Mouse (Mus musculus) midbrain, embryonic 13.5 days (tissue): Measurements from ENCODE around the gene Acap2. TPM values are rescaled to one million over a fixed set of nuclear protein-coding genes. Genes with fewer than 3 reads are reported as not detected.

Experiments used
- ATAC-seq: fragments of 200-750 bp; cut with Nextera tagmentation; 2 replicates; pipeline ENCODE4 v1.8.0; 2017; ENCODE audit warnings: mild to moderate bottlenecking, moderate TSS enrichment, moderate library complexity
- H3K27ac ChIP-seq: fragments of 300-500 bp; sonication (generic); 2 replicates; pipeline ENCODE4 v1.5.1; 2015; ENCODE audit warnings: inconsistent platforms, mild to moderate bottlenecking, moderate library complexity
- H3K27me3 ChIP-seq: fragments of 300-500 bp; sonication (generic); 2 replicates; pipeline ENCODE4 v1.6.1; 2015; ENCODE audit warnings: mild to moderate bottlenecking, inconsistent platforms
- H3K36me3 ChIP-seq: fragments of 300-500 bp; sonication (generic); 2 replicates; pipeline ENCODE4 v1.6.1; 2015; ENCODE audit warnings: mild to moderate bottlenecking, inconsistent platforms
- H3K4me1 ChIP-seq: fragments of 300-500 bp; sonication (generic); replicated peaks from 2 replicates; pipeline ENCODE4 v1.6.1; 2015; ENCODE audit warnings: inconsistent platforms
- H3K4me2 ChIP-seq: fragments of 300-500 bp; sonication (generic); replicated peaks from 2 replicates; pipeline ENCODE4 v1.6.1; 2015; ENCODE audit warnings: moderate library complexity, mild to moderate bottlenecking, inconsistent platforms
- H3K4me3 ChIP-seq: fragments of 300-500 bp; sonication (generic); replicated peaks from 2 replicates; pipeline ENCODE4 v1.5.1; 2015; ENCODE audit warnings: mild to moderate bottlenecking, inconsistent platforms
- H3K9ac ChIP-seq: fragments of 300-500 bp; sonication (generic); replicated peaks from 2 replicates; pipeline ENCODE4 v1.6.1; 2015; ENCODE audit warnings: mild to moderate bottlenecking, inconsistent platforms
- H3K9me3 ChIP-seq: fragments of 300-500 bp; sonication (generic); 2 replicates; pipeline ENCODE4 v1.6.1; 2016; ENCODE audit warnings: mild to moderate bottlenecking, inconsistent platforms
- WGBS: fragments of 180-500 bp; shearing (Covaris S2); methylation state at CpG from one replicate; pipeline ENCODE4 v1.1.7; 2015; 5-methylcytosine and 5-hydroxymethylcytosine counted together
- polyA plus RNA-seq: library from polyadenylated mRNA; unstranded; fragments of >200 nt; fragmentation: Nextera tagmentation; extraction: Ambion mirVana; gene quantifications from 2 replicates; pipeline ENCODE4 v1.2.1, GENCODE M21; 2015

Gene Acap2
- polyA plus RNA-seq, 1 experiment from 2014 or later, result 13.2 TPM

GRCm38 (mm10) chr16:31124991-31125390 lies 76.1 kb downstream of the Acap2 start:
- H3K4me2 ChIP-seq, result no peak overlapping the region
- no peak overlapping the region for H3K9ac ChIP-seq
- H3K36me3 ChIP-seq, result peaks cover 26% of the 10 kb centered on the region
- H3K27ac ChIP-seq, result no peak overlapping the region
- no peaks in the 10 kb centered on the region for H3K27me3 ChIP-seq
- no peak overlapping the region for H3K4me3 ChIP-seq
- ATAC-seq, result no peak
- H3K4me1 ChIP-seq, result no peaks in the 10 kb centered on the region
- 65% methylated on average over 5 of the region's 5 CpGs for WGBS
- no peaks in the 10 kb centered on the region for H3K9me3 ChIP-seq

- H3K27ac ChIP-seq, result no peak overlapping the region
- WGBS, result 94% methylated on average over 6 of the region's 6 CpGs
- ATAC-seq, result no peak
Observed at GRCm38 (mm10) chr16:31121612-31122011, 79.4 kb downstream of the Acap2 start.

GRCm38 (mm10) chr16:31113596-31113995 lies 87.4 kb downstream of the Acap2 start:
- Histone ChIP-seq H3K4me3 (no peak overlapping the region), H3K27me3 (no peaks in the 10 kb centered on the region), H3K27ac (no peak overlapping the region), H3K36me3 (peaks cover 52% of the 10 kb centered on the region), H3K4me2 (no peak overlapping the region), H3K9ac (no peak overlapping the region), H3K9me3 (no peaks in the 10 kb centered on the region), H3K4me1 (no peaks in the 10 kb centered on the region)
- no peak for ATAC-seq

More at GRCm38 (mm10) chr16:31121612-31122011, 79.4 kb downstream of the Acap2 start:
- H3K9me3 ChIP-seq, result no peaks in the 10 kb centered on the region
- no peak overlapping the region for H3K4me3 ChIP-seq
- H3K4me2 ChIP-seq, result no peak overlapping the region
- H3K27me3 ChIP-seq, result no peaks in the 10 kb centered on the region
- peaks cover 29% of the 10 kb centered on the region for H3K36me3 ChIP-seq
- no peak overlapping the region for H3K9ac ChIP-seq
- H3K4me1 ChIP-seq, result no peaks in the 10 kb centered on the region

- Histone ChIP-seq H3K36me3 (peaks cover 45% of the 10 kb centered on the region), H3K9me3 (no peaks in the 10 kb centered on the region)
- WGBS, result 82% methylated on average over 2 of the region's 2 CpGs
Observed at GRCm38 (mm10) chr16:31101352-31101751, 99.7 kb downstream of the Acap2 start.

GRCm38 (mm10) chr16:31099906-31100305 lies 101.1 kb downstream of the Acap2 start:
- H3K4me1 ChIP-seq, result no peaks in the 10 kb centered on the region
- WGBS, result 89% methylated on average over 1 of the region's 1 CpGs
- H3K4me3 ChIP-seq, result no peak overlapping the region
- no peak overlapping the region for H3K9ac ChIP-seq
- H3K27me3 ChIP-seq, result no peaks in the 10 kb centered on the region
- no peak for ATAC-seq
- H3K4me2 ChIP-seq, result no peak overlapping the region
- H3K36me3 ChIP-seq, result peaks cover 35% of the 10 kb centered on the region
- no peak overlapping the region for H3K27ac ChIP-seq
- H3K9me3 ChIP-seq, result no peaks in the 10 kb centered on the region

More at GRCm38 (mm10) chr16:31101352-31101751, 99.7 kb downstream of the Acap2 start:
- Histone ChIP-seq H3K4me1 (no peaks in the 10 kb centered on the region), H3K4me2 (no peak overlapping the region), H3K27me3 (no peaks in the 10 kb centered on the region), H3K27ac (no peak overlapping the region), H3K9ac (no peak overlapping the region), H3K4me3 (no peak overlapping the region)
- ATAC-seq, result no peak

GRCm38 (mm10) chr16:31094036-31094435 lies 107.0 kb downstream of the Acap2 start:
- H3K4me2 ChIP-seq, result no peak overlapping the region
- 46% methylated on average over 6 of the region's 6 CpGs for WGBS
- no peak overlapping the region for H3K27ac ChIP-seq
- no peaks in the 10 kb centered on the region for H3K36me3 ChIP-seq
- no peak for ATAC-seq
- H3K4me1 ChIP-seq, result peaks cover 4% of the 10 kb centered on the region; the same call in 1 of the 2 replicates
- H3K9me3 ChIP-seq, result no peaks in the 10 kb centered on the region
- no peaks in the 10 kb centered on the region for H3K27me3 ChIP-seq
- H3K4me3 ChIP-seq, result no peak overlapping the region
- H3K9ac ChIP-seq, result no peak overlapping the region

GRCm38 (mm10) chr16:31093186-31093585 lies 107.9 kb downstream of the Acap2 start:
- no peak overlapping the region for H3K27ac ChIP-seq
- no peak for ATAC-seq
- H3K9ac ChIP-seq, result no peak overlapping the region
- peaks cover 4% of the 10 kb centered on the region; the same call in 1 of the 2 replicates for H3K4me1 ChIP-seq
- no peaks in the 10 kb centered on the region for H3K36me3 ChIP-seq
- no peak overlapping the region for H3K4me2 ChIP-seq
- no peaks in the 10 kb centered on the region for H3K9me3 ChIP-seq
- WGBS, result 24% methylated on average over 9 of the region's 9 CpGs
- H3K4me3 ChIP-seq, result no peak overlapping the region
- H3K27me3 ChIP-seq, result no peaks in the 10 kb centered on the region

GRCm38 (mm10) chr16:31081891-31082290 lies 119.2 kb downstream of the Acap2 start:
- WGBS, result 62% methylated on average over 6 of the region's 6 CpGs
- Histone ChIP-seq H3K27me3 (no peaks in the 10 kb centered on the region), H3K36me3 (no peaks in the 10 kb centered on the region), H3K27ac (no peak overlapping the region), H3K4me2 (peak overlapping the region; percentile 96), H3K9ac (no peak overlapping the region), H3K4me1 (peaks cover 16% of the 10 kb centered on the region), H3K4me3 (no peak overlapping the region), H3K9me3 (no peaks in the 10 kb centered on the region)
- ATAC-seq, result no peak

GRCm38 (mm10) chr16:31081125-31081664 lies 119.8 kb downstream of the Acap2 start, which contains the start of gene Xxylt1:
TSS of gene Xxylt1 (minus strand) at chr16:31081432.
- Histone ChIP-seq H3K27ac (peak within 1 kb of the TSS; percentile 91), H3K36me3 (no peaks in the 10 kb centered on the region), H3K4me1 (peaks cover 16% of the 10 kb centered on the region), H3K27me3 (no peaks in the 10 kb centered on the region), H3K9ac (peak within 1 kb of the TSS; percentile 83), H3K9me3 (no peaks in the 10 kb centered on the region), H3K4me3 (peak within 1 kb of the TSS; percentile 82), H3K4me2 (peak within 1 kb of the TSS; percentile 96)
- peak; percentile 99 for ATAC-seq
- under 1% methylated on average over 54 of the region's 54 CpGs for WGBS

- Histone ChIP-seq H3K4me2 (peak overlapping the region; percentile 96), H3K27me3 (no peaks in the 10 kb centered on the region), H3K36me3 (no peaks in the 10 kb centered on the region), H3K9ac (peak overlapping the region; percentile 83), H3K4me3 (peak overlapping the region; percentile 82), H3K9me3 (no peaks in the 10 kb centered on the region), H3K4me1 (peaks cover 16% of the 10 kb centered on the region), H3K27ac (peak overlapping the region; percentile 91)
- ATAC-seq, result peak; percentile 74
- under 1% methylated on average over 36 of the region's 36 CpGs for WGBS
Observed at GRCm38 (mm10) chr16:31080573-31081051, 120.4 kb downstream of the Acap2 start.

- Histone ChIP-seq H3K4me1 (peaks cover 16% of the 10 kb centered on the region), H3K4me3 (no peak overlapping the region), H3K9me3 (no peaks in the 10 kb centered on the region), H3K27ac (no peak overlapping the region), H3K4me2 (no peak overlapping the region), H3K27me3 (no peaks in the 10 kb centered on the region), H3K9ac (no peak overlapping the region), H3K36me3 (no peaks in the 10 kb centered on the region)
- WGBS, result 96% methylated on average over 5 of the region's 5 CpGs
- ATAC-seq, result no peak
Observed at GRCm38 (mm10) chr16:31077396-31077795, 123.6 kb downstream of the Acap2 start.

- no peaks in the 10 kb centered on the region for H3K36me3 ChIP-seq
- H3K4me2 ChIP-seq, result no peak overlapping the region
- H3K4me3 ChIP-seq, result no peak overlapping the region
- 89% methylated on average over 8 of the region's 8 CpGs for WGBS
- H3K9me3 ChIP-seq, result no peaks in the 10 kb centered on the region
- ATAC-seq, result no peak
- H3K4me1 ChIP-seq, result peaks cover 16% of the 10 kb centered on the region
- H3K9ac ChIP-seq, result no peak overlapping the region
- H3K27me3 ChIP-seq, result no peaks in the 10 kb centered on the region
- no peak overlapping the region for H3K27ac ChIP-seq
Observed at GRCm38 (mm10) chr16:31076436-31076835, 124.6 kb downstream of the Acap2 start.
